Mouse (Mus musculus) kidney, postnatal 4 days (tissue): Measurements from ENCODE around the gene Nox4.

Experiments used
- DNase-seq, 2 experiments: peaks; one replicate each; pipeline ENCODE4 v3.0.0; 2021; ENCODE audit warnings: mixed read lengths in 2 of 2

Nox4 gene

GRCm38 (mm10) chr7:87374322-87374721 lies 128.4 kb downstream of the Nox4 start:
- no peak for DNase-seq

GRCm38 (mm10) chr7:87374935-87375334 lies 129.0 kb downstream of the Nox4 start:
- no peak for DNase-seq

GRCm38 (mm10) chr7:87397023-87397422 lies 151.1 kb downstream of the Nox4 start:
- DNase-seq = no peak

GRCm38 (mm10) chr7:87411373-87411772 lies 165.5 kb downstream of the Nox4 start:
- DNase-seq = peak; percentile 10 to 25

GRCm38 (mm10) chr7:87413271-87413670 lies 167.4 kb downstream of the Nox4 start:
- no peak for DNase-seq
